Mouse (Mus musculus) liver, embryonic 12.5 days (tissue): ENCODE results near the gene BC004004. TPM values are rescaled to one million over a fixed set of nuclear protein-coding genes. Genes with fewer than 3 reads are reported as not detected.
A peak's percentile ranks its signal among the peaks of the same experiment; 100 is the strongest.
"Not testable (repeated sequence)": the region's sequence is repeated elsewhere in the genome, so short reads cannot be mapped to it uniquely, and the experiment has no call there.

ENCODE experiments used
- ATAC-seq: fragments of 200-750 bp; cut with Nextera tagmentation; 2 replicates; pipeline ENCODE4 v1.8.0; 2017; ENCODE audit warnings: moderate number of reproducible peaks, mild to moderate bottlenecking, moderate library complexity
- H3K27ac ChIP-seq: fragments of 300-500 bp; sonication (generic); 2 replicates; pipeline ENCODE4 v1.5.1; 2016; ENCODE audit warnings: mild to moderate bottlenecking
- H3K27me3 ChIP-seq: fragments of 300-500 bp; sonication (generic); replicated peaks from 2 replicates; pipeline ENCODE4 v1.6.1; 2016; ENCODE audit warnings: mild to moderate bottlenecking, moderate library complexity
- H3K36me3 ChIP-seq: fragments of 300-500 bp; sonication (generic); 2 replicates; pipeline ENCODE4 v1.6.1; 2016; ENCODE audit warnings: mild to moderate bottlenecking, moderate library complexity
- H3K4me1 ChIP-seq: fragments of 300-500 bp; sonication (generic); 2 replicates; pipeline ENCODE4 v1.6.1; 2016
- H3K4me2 ChIP-seq: fragments of 300-500 bp; sonication (generic); 2 replicates; pipeline ENCODE4 v1.6.1; 2016; ENCODE audit warnings: mild to moderate bottlenecking, moderate library complexity
- H3K4me3 ChIP-seq: fragments of 300-500 bp; sonication (generic); 2 replicates; pipeline ENCODE4 v1.5.1; 2016; ENCODE audit warnings: mild to moderate bottlenecking, moderate library complexity
- H3K9ac ChIP-seq: fragments of 300-500 bp; sonication (generic); 2 replicates; pipeline ENCODE4 v1.6.1; 2016; ENCODE audit warnings: mild to moderate bottlenecking, moderate library complexity
- H3K9me3 ChIP-seq: fragments of 300-500 bp; sonication (generic); replicated peaks from 2 replicates; pipeline ENCODE4 v1.6.1; 2016; ENCODE audit warnings: mild to moderate bottlenecking, moderate library complexity
- WGBS: fragments of 180-500 bp; shearing (Covaris S2); methylation state at CpG from one replicate; pipeline ENCODE4 v1.1.7; 2016; ENCODE audit not compliant: insufficient replicate concordance; 5-methylcytosine and 5-hydroxymethylcytosine counted together
- polyA plus RNA-seq: library from polyadenylated mRNA; unstranded; fragments of >200 nt; fragmentation: Nextera tagmentation; extraction: Ambion mirVana; gene quantifications from 2 replicates; pipeline ENCODE4 v1.2.1, GENCODE M21; 2016

Gene BC004004
- polyA plus RNA-seq, 1 experiment from 2014 or later: 51.5 TPM

DNA sequence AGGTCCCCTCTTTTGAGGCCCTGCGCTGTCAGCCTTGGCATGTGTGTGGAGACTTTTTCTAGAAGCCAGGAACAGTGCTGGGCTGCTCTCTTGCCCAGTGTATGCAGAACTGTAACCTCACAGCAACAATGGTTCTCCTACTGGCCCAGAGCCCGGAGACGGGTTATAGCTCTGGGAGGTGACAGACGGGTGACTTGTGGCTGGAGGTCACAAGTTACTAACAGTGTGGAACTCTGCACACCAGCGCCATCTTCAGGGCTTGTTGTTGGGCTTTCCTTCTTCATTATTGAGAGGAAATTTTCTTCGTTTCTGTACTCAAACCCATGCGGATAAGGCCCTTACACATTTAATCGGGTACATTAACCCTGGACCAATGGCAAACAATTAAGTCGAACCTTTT, 19.1 kb upstream of the BC004004 start:
- WGBS: 71% methylated on average over 9 of the region's 9 CpGs
- Histone ChIP-seq H3K27me3 (0 out of 2 replicates have a peak, but pooled peaks cover 7% of the 10 kb centered on the region), H3K27ac (no peak overlapping the region), H3K9me3 (no peaks in the 10 kb centered on the region), H3K36me3 (peaks cover 63% of the 10 kb centered on the region), H3K4me1 (0 out of 2 replicates have a peak, but pooled peaks cover 4% of the 10 kb centered on the region), H3K4me2 (no peak overlapping the region), H3K9ac (no peak overlapping the region), H3K4me3 (no peak overlapping the region)
- ATAC-seq: no peak

DNA sequence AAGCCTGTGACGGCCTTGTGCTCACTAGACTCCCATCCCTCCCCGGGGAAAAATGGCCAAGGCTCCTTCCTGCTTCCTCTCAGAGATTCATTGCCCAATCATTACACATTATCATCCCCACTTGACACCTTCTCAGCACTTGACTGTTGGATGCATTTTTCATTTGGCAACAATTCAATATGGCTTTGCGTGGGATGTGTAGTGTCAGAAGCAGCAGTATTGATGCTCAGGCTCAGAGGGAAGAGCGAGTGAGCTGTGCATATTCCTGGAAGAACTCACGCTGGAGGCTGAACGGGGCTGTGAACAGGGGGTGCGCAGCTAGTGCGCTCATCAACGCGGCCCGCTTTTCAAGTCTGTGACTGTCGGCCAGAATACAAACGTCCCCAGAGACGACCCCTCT, 17.6 kb upstream of the BC004004 start:
- H3K36me3 ChIP-seq: peaks cover 78% of the 10 kb centered on the region
- WGBS: 85% methylated on average over 14 of the region's 14 CpGs
- not testable (repeated sequence) for H3K27ac ChIP-seq

DNA sequence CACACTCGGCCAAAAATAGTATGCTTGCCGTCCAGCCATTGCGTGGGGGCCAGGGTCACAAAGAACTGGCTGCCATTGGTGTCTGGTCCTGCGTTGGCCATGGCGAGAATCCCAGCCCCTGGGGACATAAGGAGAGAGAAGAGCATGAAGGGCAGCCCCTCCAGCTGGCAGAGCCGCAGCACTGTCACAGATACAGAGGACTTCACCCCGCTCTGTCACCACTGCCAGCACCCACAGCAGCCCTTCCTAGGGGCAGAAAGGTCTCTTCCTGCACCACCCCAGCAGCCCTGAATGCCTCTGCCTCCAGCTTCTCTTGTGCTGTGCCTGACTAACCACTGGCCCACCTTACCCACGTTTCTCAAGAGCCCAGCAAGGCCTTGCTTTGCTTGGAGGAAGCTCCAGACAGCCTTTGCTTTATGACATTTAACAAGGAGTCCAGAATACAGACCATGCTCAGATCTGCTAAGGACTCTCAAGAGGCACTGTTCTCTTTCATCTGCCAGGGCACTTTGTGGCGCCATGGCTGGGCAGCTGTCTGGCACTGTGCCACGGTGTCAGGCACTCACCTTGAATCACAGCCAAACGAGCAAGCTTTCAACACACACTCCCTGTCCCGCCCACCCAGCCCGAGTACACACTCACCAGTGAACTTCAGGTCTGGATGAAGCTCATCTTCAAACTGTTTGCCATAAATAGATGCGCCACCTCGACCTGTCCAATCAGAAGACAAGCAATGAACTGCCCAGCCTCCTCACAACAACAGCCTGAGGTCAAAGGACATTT, 16.8 kb upstream of the BC004004 start:
- Histone ChIP-seq H3K4me3 (no peak overlapping the region), H3K9ac (no peak overlapping the region), H3K27ac (no peak overlapping the region)

More for the DNA sequence above, 17.6 kb upstream of the BC004004 start:
- H3K9me3 ChIP-seq, H3K4me3 ChIP-seq, H3K9ac ChIP-seq, H3K27me3 ChIP-seq, ATAC-seq, H3K4me1 ChIP-seq, H3K4me2 ChIP-seq: not testable (repeated sequence)

DNA sequence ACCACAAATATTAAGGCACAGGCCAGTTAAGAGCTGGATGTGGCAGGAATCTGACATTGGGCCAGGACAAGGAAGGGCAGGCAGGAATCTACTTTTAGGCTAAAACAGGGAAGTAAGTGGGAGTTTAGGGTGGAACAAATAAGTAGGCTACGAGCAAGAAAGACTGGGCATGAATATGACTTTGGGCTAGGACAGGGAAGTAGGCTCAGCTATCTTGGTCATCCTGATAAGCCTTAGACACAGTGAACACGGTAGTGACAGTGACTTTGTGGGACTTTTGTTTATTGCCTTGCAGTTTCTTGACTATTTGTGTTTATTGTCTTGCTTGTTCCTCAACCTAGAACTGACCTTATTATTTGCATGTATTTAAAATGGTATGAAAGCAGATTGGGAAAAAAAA, 15.4 kb upstream of the BC004004 start:
- H3K4me1 ChIP-seq: peaks cover 21% of the 10 kb centered on the region
- no peak overlapping the region for H3K4me3 ChIP-seq
- H3K27ac ChIP-seq: no peak overlapping the region
- 52% methylated on average over 2 of the region's 2 CpGs for WGBS
- no peak for ATAC-seq
- peaks cover 98% of the 10 kb centered on the region for H3K36me3 ChIP-seq
- no peak overlapping the region for H3K4me2 ChIP-seq
- H3K9me3 ChIP-seq: no peaks in the 10 kb centered on the region
- no peaks in the 10 kb centered on the region for H3K27me3 ChIP-seq
- H3K9ac ChIP-seq: no peak overlapping the region

More for the DNA sequence above, 16.8 kb upstream of the BC004004 start:
- ATAC-seq: no peak
- H3K4me2 ChIP-seq: no peak overlapping the region
- no peaks in the 10 kb centered on the region for H3K27me3 ChIP-seq
- H3K9me3 ChIP-seq: no peaks in the 10 kb centered on the region
- peaks cover 6% of the 10 kb centered on the region; the same call in 1 of the 2 replicates for H3K4me1 ChIP-seq
- WGBS: 81% methylated on average over 15 of the region's 15 CpGs
- peaks cover 86% of the 10 kb centered on the region for H3K36me3 ChIP-seq

DNA sequence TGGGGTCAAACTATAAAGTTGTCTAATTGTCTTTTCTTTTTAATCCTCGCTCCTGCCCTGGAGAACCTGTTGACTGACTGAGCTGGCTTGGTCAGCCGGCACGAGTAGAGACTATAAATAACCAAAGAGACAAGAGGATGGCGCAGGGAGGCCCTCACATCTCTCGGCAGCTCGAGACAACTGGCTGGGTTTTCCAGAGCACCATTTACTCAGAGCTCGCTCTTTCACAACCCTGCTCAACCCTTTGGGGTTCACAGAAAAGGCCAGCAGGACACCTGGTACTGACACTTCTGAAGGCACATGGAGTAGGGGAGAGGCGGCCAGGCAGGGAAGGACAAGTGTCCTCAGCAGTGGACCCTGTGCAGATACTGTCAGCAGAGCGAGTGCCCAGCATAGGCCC, 14.9 kb upstream of the BC004004 start:
- H3K27me3 ChIP-seq: no peaks in the 10 kb centered on the region
- peaks cover 98% of the 10 kb centered on the region for H3K36me3 ChIP-seq
- no peak overlapping the region for H3K4me3 ChIP-seq
- H3K27ac ChIP-seq: no peak overlapping the region
- H3K4me2 ChIP-seq: no peak overlapping the region
- H3K4me1 ChIP-seq: peaks cover 25% of the 10 kb centered on the region
- ATAC-seq: no peak
- no peaks in the 10 kb centered on the region for H3K9me3 ChIP-seq
- H3K9ac ChIP-seq: no peak overlapping the region
- WGBS: 76% methylated on average over 9 of the region's 9 CpGs

DNA sequence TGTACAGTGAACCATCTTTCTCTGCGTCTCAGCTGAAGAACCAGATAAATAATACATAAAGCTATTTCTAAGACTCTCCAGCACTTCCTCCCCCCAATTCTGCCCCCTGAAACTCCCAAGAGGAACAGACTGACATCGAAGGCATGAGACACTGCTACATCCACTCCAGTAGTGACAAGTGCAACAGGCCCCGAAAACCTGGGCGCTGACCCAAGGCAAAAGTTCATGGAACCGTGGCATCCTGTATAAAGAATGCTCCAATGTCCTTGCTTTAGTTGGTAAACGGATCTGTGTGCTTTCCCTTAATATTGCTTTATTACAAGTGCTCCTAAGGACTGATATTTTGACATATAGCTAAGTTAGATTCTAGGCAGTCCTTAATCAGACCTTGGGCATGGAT, 13.8 kb upstream of the BC004004 start:
- Histone ChIP-seq H3K4me1 (peaks cover 36% of the 10 kb centered on the region), H3K36me3 (peaks cover 100% of the 10 kb centered on the region)
- H3K4me2 ChIP-seq, H3K9ac ChIP-seq, ATAC-seq, H3K27ac ChIP-seq, H3K9me3 ChIP-seq, H3K4me3 ChIP-seq, H3K27me3 ChIP-seq: not testable (repeated sequence)
- WGBS: 88% methylated on average over 6 of the region's 6 CpGs

DNA sequence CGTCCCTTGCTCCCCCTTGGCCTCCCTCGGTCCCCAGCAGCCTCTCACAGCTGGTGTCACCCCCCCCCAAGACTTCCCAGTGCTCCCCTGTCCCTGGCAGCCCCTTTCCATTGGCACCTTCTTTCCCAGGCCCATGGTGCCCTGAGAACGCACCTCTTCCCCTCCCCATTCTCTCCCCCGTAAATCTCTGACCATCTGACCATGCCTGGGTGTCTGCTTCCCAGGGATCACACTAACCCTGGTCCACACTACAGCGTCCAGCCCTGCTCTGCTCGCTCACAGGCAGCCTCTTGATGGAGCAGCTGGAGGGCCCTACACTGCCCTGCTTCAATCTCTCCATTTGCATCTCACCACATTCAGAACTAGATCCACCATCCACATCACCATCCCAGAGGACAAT, 12.1 kb upstream of the BC004004 start:
- ATAC-seq: no peak
- Histone ChIP-seq H3K27ac (no peak overlapping the region), H3K9me3 (no peaks in the 10 kb centered on the region), H3K4me1 (peaks cover 54% of the 10 kb centered on the region), H3K36me3 (peaks cover 100% of the 10 kb centered on the region), H3K27me3 (no peaks in the 10 kb centered on the region), H3K9ac (no peak overlapping the region), H3K4me2 (no peak overlapping the region), H3K4me3 (no peak overlapping the region)
- 87% methylated on average over 6 of the region's 6 CpGs for WGBS

DNA sequence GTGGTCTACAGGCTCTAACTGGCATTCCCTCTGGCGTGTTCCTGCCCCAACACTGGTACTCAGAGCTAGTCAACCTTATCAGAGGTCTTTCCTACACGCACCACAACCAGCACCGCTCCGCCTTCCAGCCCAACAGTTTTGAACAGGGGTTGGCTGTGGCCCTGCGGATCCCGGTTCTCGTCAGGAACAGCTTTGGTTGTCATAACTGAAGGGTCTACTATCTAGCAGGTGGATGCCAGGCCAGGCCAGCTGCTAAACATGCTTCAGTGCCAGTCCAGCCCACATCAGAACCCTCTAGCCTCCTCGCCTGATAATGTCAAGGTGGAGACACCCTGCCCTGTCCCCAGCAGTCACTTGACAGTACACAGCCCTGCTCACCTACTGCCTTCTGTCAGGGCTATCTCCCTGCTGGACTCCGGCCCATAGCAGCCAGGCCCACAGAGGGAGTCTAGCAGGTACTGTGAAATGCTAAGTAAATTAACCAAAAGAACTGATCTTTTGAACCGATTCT, 11.5 kb upstream of the BC004004 start:
- no peak overlapping the region for H3K4me3 ChIP-seq
- H3K4me2 ChIP-seq: no peak overlapping the region
- H3K9ac ChIP-seq: no peak overlapping the region
- H3K9me3 ChIP-seq: no peaks in the 10 kb centered on the region
- ATAC-seq: no peak
- 83% methylated on average over 10 of the region's 10 CpGs for WGBS
- H3K27me3 ChIP-seq: no peaks in the 10 kb centered on the region
- H3K36me3 ChIP-seq: peaks cover 99% of the 10 kb centered on the region
- H3K4me1 ChIP-seq: peaks cover 59% of the 10 kb centered on the region
- no peak overlapping the region for H3K27ac ChIP-seq

DNA sequence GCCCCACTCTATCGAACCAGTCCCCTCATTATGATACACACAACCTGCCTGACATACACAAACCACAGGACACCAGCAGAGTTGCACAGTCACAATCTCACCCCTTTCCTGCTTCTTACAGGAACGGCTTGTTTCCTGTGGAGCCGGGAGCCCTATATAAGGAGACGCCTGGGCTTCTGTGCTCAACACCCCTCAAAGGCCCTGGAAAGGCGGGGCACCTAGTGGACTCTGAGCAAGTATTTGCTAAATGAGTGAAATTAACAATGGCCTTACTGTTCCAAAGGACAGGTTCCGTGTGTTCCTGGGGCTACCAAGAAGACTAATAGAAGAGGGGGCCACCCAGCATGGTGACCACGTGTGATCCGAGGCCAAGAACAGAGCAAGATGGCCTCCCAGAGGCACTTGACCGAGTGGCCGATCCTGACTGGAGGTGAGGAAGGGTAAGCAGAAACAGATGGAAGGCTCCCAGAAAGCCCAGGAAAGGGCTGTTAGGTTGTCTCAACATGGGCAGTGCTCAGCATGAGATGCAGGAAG, 10.5 kb upstream of the BC004004 start:
- ATAC-seq: no peak
- 79% methylated on average over 10 of the region's 10 CpGs for WGBS
- Histone ChIP-seq H3K9ac (no peak overlapping the region), H3K4me3 (no peak overlapping the region), H3K4me1 (peaks cover 69% of the 10 kb centered on the region), H3K36me3 (peaks cover 89% of the 10 kb centered on the region), H3K4me2 (no peak overlapping the region), H3K27me3 (no peaks in the 10 kb centered on the region), H3K9me3 (no peaks in the 10 kb centered on the region), H3K27ac (no peak overlapping the region)

DNA sequence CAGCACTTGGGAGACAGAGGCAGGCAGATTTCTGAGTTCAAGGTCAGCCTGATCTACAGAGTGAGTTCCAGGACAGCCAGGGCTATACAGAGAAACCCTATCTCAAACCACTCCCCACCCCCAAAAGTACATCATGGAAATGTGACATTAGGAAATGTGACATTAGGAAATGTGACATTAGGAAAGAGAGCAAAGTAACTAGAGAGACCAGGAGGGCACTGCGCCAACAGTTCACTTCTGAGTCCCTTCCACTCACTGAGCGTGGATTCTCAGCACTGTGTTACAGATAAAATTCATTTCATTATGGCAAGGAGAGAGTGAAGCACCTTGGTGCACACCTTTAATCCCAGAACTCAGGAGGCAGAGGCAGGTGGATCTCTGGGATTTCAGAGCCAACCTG, 9.7 kb upstream of the BC004004 start:
- H3K4me2 ChIP-seq: no peak overlapping the region
- no peak overlapping the region for H3K27ac ChIP-seq
- ATAC-seq: no peak

DNA sequence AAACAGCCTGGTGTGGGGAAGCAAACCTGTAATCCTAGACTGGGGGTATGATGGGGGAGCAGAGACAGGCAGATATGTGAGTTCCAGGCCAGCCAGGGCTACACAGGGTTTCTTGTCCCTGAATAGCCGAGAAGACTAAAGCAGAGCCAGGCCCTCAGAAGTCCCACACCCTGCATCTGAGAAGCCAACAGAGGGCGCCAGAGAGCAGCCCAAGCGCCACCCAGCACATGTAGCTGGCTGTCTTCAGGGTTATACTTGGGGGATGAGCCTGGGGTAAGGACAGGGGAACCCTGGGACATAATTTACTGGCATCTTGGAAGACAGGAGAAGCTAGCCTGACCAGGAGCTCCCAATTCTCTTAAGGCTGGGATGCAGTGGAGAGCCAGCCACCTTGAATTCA, 9.1 kb upstream of the BC004004 start:
- peaks cover 76% of the 10 kb centered on the region for H3K4me1 ChIP-seq
- no peak for ATAC-seq
- peaks cover 75% of the 10 kb centered on the region for H3K36me3 ChIP-seq
- H3K9me3 ChIP-seq: no peaks in the 10 kb centered on the region
- no peaks in the 10 kb centered on the region for H3K27me3 ChIP-seq
- H3K27ac ChIP-seq: no peak overlapping the region
- no peak overlapping the region for H3K4me3 ChIP-seq
- peak overlapping the region; percentile 19; the same call in 1 of the 2 replicates for H3K4me2 ChIP-seq
- WGBS: 9% methylated on average over 3 of the region's 3 CpGs
- 0 out of 2 replicates have a peak overlapping the region, but pooled peaks have one; percentile 4 for H3K9ac ChIP-seq

More for the DNA sequence above, 9.7 kb upstream of the BC004004 start:
- peaks cover 72% of the 10 kb centered on the region for H3K4me1 ChIP-seq
- H3K9me3 ChIP-seq: no peaks in the 10 kb centered on the region
- no peak overlapping the region for H3K4me3 ChIP-seq
- H3K27me3 ChIP-seq: no peaks in the 10 kb centered on the region
- 91% methylated on average over 2 of the region's 2 CpGs for WGBS
- H3K9ac ChIP-seq: no peak overlapping the region
- peaks cover 80% of the 10 kb centered on the region for H3K36me3 ChIP-seq

DNA sequence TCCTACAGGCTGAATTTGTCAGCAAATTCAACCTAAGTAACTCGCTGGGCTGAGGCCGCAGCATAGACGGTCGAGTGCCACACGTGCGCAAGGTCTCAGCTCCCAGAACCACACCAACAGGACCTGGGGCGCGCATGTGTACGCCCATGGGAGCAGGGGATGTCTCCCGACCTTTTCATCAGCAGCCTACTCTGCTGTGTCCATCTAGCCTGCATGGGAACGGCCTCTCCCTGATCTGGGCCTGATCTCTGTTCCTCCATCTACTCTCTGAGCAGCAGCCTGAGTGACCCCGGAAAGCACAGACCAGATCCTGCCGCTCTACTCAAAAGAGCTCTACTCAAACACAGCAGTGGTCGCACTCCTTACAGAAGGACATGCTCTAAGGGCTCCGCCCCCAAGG, 8.1 kb upstream of the BC004004 start:
- no peak for ATAC-seq
- Histone ChIP-seq H3K27me3 (no peaks in the 10 kb centered on the region), H3K36me3 (peaks cover 65% of the 10 kb centered on the region), H3K9me3 (no peaks in the 10 kb centered on the region), H3K9ac (0 out of 2 replicates have a peak overlapping the region, but pooled peaks have one; percentile 88), H3K27ac (peak overlapping the region; percentile 1; the same call in 1 of the 2 replicates), H3K4me2 (peak overlapping the region; percentile 80; the same call in 1 of the 2 replicates), H3K4me1 (peaks cover 86% of the 10 kb centered on the region), H3K4me3 (no peak overlapping the region)
- WGBS: 87% methylated on average over 15 of the region's 15 CpGs
